Comparison of ENCODE assay signal across 10 mouse cellular contexts in genomic region chr11:21634171-21634907, GRCm38 (mm10).
"Had no signal": no experiment of that assay in that cellular context is flagged by ENCODE, and none has a peak within 500 bp of the region (broad histone marks: within the 10 kb centered on the region; RNA-seq: fewer than 3 reads in every experiment).

No protein-coding gene starts in this region.

- H3K36me3 ChIP-seq: limb, embryonic 15.5 days; liver, embryonic 12.5 days had no signal

- H3K4me1 ChIP-seq: limb, embryonic 15.5 days; liver, embryonic 12.5 days had no signal

- H3K27ac ChIP-seq: limb, embryonic 15.5 days; liver, embryonic 12.5 days; macrophage had no signal

- ATAC-seq: inflammation-experienced regulatory T-cells, adult 6 months; intestine, postnatal 0 days; liver, embryonic 12.5 days had no signal

- H3K9ac ChIP-seq: limb, embryonic 15.5 days; liver, embryonic 12.5 days; lung, embryonic 14.5 days had no signal

- DNase-seq: kidney, adult 8-10 months; kidney, postnatal 25 days; lung, embryonic 14.5 days; lung, postnatal 10 days; thymus, postnatal 36 days had no signal

- H3K4me2 ChIP-seq: limb, embryonic 15.5 days; liver, embryonic 12.5 days; lung, embryonic 14.5 days had no signal

- H3K27me3 ChIP-seq: limb, embryonic 15.5 days; liver, embryonic 12.5 days had no signal

- H3K4me3 ChIP-seq: limb, embryonic 15.5 days; liver, embryonic 12.5 days had no signal

- H3K9me3 ChIP-seq: limb, embryonic 15.5 days; liver, embryonic 12.5 days had no signal
